Mouse (Mus musculus) forebrain, embryonic 15.5 days (tissue): Measurements from ENCODE around the gene Ehd2. TPM values are rescaled to one million over a fixed set of nuclear protein-coding genes. Genes with fewer than 3 reads are reported as not detected.
A peak's percentile ranks its signal among the peaks of the same experiment; 100 is the strongest.

Experiments
- ATAC-seq: fragments of 200-750 bp; cut with Nextera tagmentation; replicated peaks from 2 replicates; pipeline ENCODE4 v1.8.0; 2017; ENCODE audit warnings: mild to moderate bottlenecking, moderate TSS enrichment, moderate library complexity
- H3K27ac ChIP-seq: fragments of 300-500 bp; sonication (generic); replicated peaks from 2 replicates; pipeline ENCODE4 v1.5.1; 2015; ENCODE audit warnings: mild to moderate bottlenecking, inconsistent platforms
- H3K27me3 ChIP-seq: fragments of 300-500 bp; sonication (generic); 2 replicates; pipeline ENCODE4 v1.6.1; 2015; ENCODE audit warnings: inconsistent platforms
- H3K36me3 ChIP-seq: fragments of 300-500 bp; sonication (generic); 2 replicates; pipeline ENCODE4 v1.6.1; 2015; ENCODE audit warnings: mild to moderate bottlenecking, inconsistent platforms
- H3K4me1 ChIP-seq: fragments of 300-500 bp; sonication (generic); 2 replicates; pipeline ENCODE4 v1.6.1; 2015; ENCODE audit warnings: inconsistent platforms
- H3K4me2 ChIP-seq: fragments of 300-500 bp; sonication (generic); replicated peaks from 2 replicates; pipeline ENCODE4 v1.6.1; 2015; ENCODE audit warnings: mild to moderate bottlenecking, inconsistent platforms
- H3K4me3 ChIP-seq: fragments of 300-500 bp; sonication (generic); 2 replicates; pipeline ENCODE4 v1.5.1; 2015; ENCODE audit warnings: mild to moderate bottlenecking, inconsistent platforms
- H3K9ac ChIP-seq: fragments of 300-500 bp; sonication (generic); replicated peaks from 2 replicates; pipeline ENCODE4 v1.6.1; 2015; ENCODE audit warnings: mild to moderate bottlenecking, inconsistent platforms
- H3K9me3 ChIP-seq: fragments of 300-500 bp; sonication (generic); 2 replicates; pipeline ENCODE4 v1.6.1; 2016; ENCODE audit warnings: inconsistent platforms
- WGBS: fragments of 180-500 bp; shearing (Covaris S2); methylation state at CpG from one replicate; pipeline ENCODE4 v1.1.7; 2015; ENCODE audit warnings: mixed read lengths; 5-methylcytosine and 5-hydroxymethylcytosine counted together
- polyA plus RNA-seq: library from polyadenylated mRNA; unstranded; fragments of >200 nt; fragmentation: Nextera tagmentation; extraction: Ambion mirVana; gene quantifications from 2 replicates; pipeline ENCODE4 v1.2.1, GENCODE M21; 2015

The Ehd2 gene
- polyA plus RNA-seq, 1 experiment from 2014 or later: 3.7 TPM

DNA sequence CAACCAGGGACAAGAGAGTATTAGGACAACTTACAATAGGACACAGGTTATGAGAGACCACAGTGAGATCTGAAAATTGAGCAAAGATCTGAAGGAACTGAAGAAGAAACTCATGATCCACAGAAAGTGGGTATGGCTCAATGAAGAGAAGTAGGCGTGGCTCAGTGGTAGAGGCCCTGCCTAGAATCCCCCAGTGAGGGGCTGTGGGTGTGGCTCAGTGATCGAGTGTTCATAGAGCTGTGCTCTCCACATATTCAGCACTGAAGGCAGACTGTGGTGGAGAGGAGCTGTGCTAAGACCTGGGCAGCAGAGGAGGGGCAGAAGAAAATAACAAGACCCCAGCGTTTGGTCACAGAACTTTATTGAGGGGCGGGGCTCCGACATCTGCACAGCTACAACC, 29.9 kb downstream of the Ehd2 start:
- Histone ChIP-seq H3K27ac (no peak overlapping the region), H3K9me3 (no peaks in the 10 kb centered on the region), H3K4me1 (no peaks in the 10 kb centered on the region), H3K9ac (no peak overlapping the region), H3K36me3 (peaks cover 75% of the 10 kb centered on the region), H3K4me2 (no peak overlapping the region), H3K4me3 (no peak overlapping the region), H3K27me3 (no peaks in the 10 kb centered on the region)
- ATAC-seq: no peak
- 89% methylated on average over 5 of the region's 5 CpGs for WGBS

- WGBS: 66% methylated on average over 16 of the region's 16 CpGs
- H3K36me3 ChIP-seq: peaks cover 38% of the 10 kb centered on the region
- H3K9ac ChIP-seq: no peak overlapping the region
- H3K4me3 ChIP-seq: no peak overlapping the region
- no peaks in the 10 kb centered on the region for H3K4me1 ChIP-seq
- H3K4me2 ChIP-seq: no peak overlapping the region
- H3K27ac ChIP-seq: no peak overlapping the region
- H3K9me3 ChIP-seq: no peaks in the 10 kb centered on the region
- H3K27me3 ChIP-seq: no peaks in the 10 kb centered on the region
- no peak for ATAC-seq
Measured at GRCm38 (mm10) chr7:15933437-15934359, 33.7 kb downstream of the Ehd2 start.

GRCm38 (mm10) chr7:15931635-15932034, 35.7 kb downstream of the Ehd2 start:
- H3K4me1 ChIP-seq: no peaks in the 10 kb centered on the region
- no peak overlapping the region for H3K4me3 ChIP-seq
- H3K27me3 ChIP-seq: no peaks in the 10 kb centered on the region
- WGBS: 83% methylated on average over 3 of the region's 3 CpGs
- no peak for ATAC-seq
- H3K9me3 ChIP-seq: no peaks in the 10 kb centered on the region
- H3K27ac ChIP-seq: no peak overlapping the region
- peaks cover 17% of the 10 kb centered on the region for H3K36me3 ChIP-seq
- no peak overlapping the region for H3K4me2 ChIP-seq
- no peak overlapping the region for H3K9ac ChIP-seq

GRCm38 (mm10) chr7:15930543-15930942, 36.8 kb downstream of the Ehd2 start:
- 62% methylated on average over 2 of the region's 2 CpGs for WGBS
- Histone ChIP-seq H3K9me3 (no peaks in the 10 kb centered on the region), H3K36me3 (peaks cover 7% of the 10 kb centered on the region), H3K4me3 (no peak overlapping the region), H3K27ac (no peak overlapping the region), H3K4me2 (no peak overlapping the region), H3K4me1 (no peaks in the 10 kb centered on the region), H3K9ac (no peak overlapping the region), H3K27me3 (no peaks in the 10 kb centered on the region)
- no peak for ATAC-seq

GRCm38 (mm10) chr7:15929910-15930309, 37.5 kb downstream of the Ehd2 start:
- H3K27me3 ChIP-seq: no peaks in the 10 kb centered on the region
- no peak overlapping the region for H3K4me3 ChIP-seq
- H3K36me3 ChIP-seq: peaks cover 1% of the 10 kb centered on the region; the same call in 1 of the 2 replicates
- ATAC-seq: no peak
- H3K4me1 ChIP-seq: no peaks in the 10 kb centered on the region
- no peak overlapping the region for H3K27ac ChIP-seq
- no peaks in the 10 kb centered on the region for H3K9me3 ChIP-seq
- H3K9ac ChIP-seq: no peak overlapping the region
- H3K4me2 ChIP-seq: no peak overlapping the region
- 34% methylated on average over 4 of the region's 4 CpGs for WGBS

DNA sequence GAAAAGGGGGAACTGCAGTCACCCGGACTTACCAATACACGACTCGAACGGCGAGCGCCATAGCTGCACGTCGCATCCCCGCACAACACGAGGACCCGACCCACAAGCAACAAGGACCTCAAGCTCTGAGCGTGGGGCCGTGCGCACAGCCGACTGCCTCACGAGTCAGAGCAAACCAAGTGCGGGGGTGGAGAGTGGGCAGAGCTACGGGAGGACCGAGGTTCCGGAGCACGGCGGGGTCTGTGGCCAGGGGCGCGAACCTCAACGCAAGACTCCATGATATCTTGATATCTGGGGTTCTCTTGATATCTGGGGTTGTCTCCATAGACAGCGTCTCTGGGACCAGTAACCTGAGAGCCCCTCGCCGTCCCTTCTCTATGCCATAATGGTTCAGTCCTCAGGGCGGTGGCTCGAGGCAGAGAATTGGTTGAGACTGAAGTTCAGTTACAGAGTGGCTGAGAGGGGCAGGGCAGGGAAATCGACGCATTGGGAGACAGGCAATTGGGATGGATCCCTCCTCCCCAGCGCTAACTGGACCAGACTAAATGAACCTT, 45.1 kb downstream of the Ehd2 start, which contains the start of gene Selenow:
TSS of gene Selenow (minus strand) at position 183 of the 554 bp plus-strand sequence.
- Histone ChIP-seq H3K27ac (peak within 1 kb of the TSS; percentile 84), H3K27me3 (no peaks in the 10 kb centered on the region), H3K4me3 (peak within 1 kb of the TSS; percentile 89), H3K36me3 (peaks cover 26% of the 10 kb centered on the region), H3K4me1 (peaks cover 26% of the 10 kb centered on the region), H3K9ac (peak within 1 kb of the TSS; percentile 71), H3K9me3 (no peaks in the 10 kb centered on the region), H3K4me2 (peak within 1 kb of the TSS; percentile 87)
- peak; percentile 96 for ATAC-seq
- under 1% methylated on average over 33 of the region's 33 CpGs for WGBS

GRCm38 (mm10) chr7:15921796-15922195, 45.6 kb downstream of the Ehd2 start:
- H3K4me1 ChIP-seq: peaks cover 26% of the 10 kb centered on the region
- 0% methylated on average over 10 of the region's 10 CpGs for WGBS
- peak; percentile 44; the same call in 1 of the 2 replicates for ATAC-seq
- H3K9ac ChIP-seq: peak overlapping the region; percentile 71
- peak overlapping the region; percentile 87 for H3K4me2 ChIP-seq
- peaks cover 30% of the 10 kb centered on the region for H3K36me3 ChIP-seq
- no peaks in the 10 kb centered on the region for H3K9me3 ChIP-seq
- peak overlapping the region; percentile 84 for H3K27ac ChIP-seq
- H3K4me3 ChIP-seq: peak overlapping the region; percentile 89
- H3K27me3 ChIP-seq: no peaks in the 10 kb centered on the region

DNA sequence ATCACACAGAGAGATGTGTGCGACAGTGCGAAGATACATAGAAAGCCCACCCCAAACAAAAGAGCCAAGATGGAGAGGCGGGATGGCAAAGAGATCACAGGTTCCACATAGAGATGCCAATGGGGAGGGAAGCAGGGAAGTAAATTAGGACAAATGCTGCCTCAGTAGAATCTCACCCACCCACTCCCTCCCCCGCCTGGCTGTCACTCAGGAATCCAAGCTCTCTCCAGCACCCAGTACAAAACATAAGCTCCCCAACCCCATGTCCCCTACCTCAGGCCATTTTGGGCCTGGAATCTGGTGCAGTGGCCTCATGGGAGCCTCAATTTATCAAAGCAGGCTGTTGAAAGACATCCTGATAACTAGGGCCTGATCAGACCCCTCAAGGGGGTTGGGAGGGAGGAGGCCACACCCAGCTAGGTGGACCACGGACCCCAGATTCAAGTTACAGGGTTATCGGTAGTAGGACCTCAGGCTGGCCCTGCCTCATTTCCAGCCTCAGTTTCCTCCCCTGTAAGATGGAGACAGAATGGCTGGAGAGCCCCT, 46.6 kb downstream of the Ehd2 start:
- peak overlapping the region; percentile 87 for H3K4me2 ChIP-seq
- H3K4me1 ChIP-seq: peaks cover 26% of the 10 kb centered on the region
- peaks cover 37% of the 10 kb centered on the region for H3K36me3 ChIP-seq
- H3K4me3 ChIP-seq: peak overlapping the region; percentile 89
- peak overlapping the region; percentile 71 for H3K9ac ChIP-seq
- H3K9me3 ChIP-seq: no peaks in the 10 kb centered on the region
- H3K27me3 ChIP-seq: no peaks in the 10 kb centered on the region
- no peak for ATAC-seq
- WGBS: 85% methylated on average over 6 of the region's 6 CpGs
- peak overlapping the region; percentile 84; the same call in 1 of the 2 replicates for H3K27ac ChIP-seq

DNA sequence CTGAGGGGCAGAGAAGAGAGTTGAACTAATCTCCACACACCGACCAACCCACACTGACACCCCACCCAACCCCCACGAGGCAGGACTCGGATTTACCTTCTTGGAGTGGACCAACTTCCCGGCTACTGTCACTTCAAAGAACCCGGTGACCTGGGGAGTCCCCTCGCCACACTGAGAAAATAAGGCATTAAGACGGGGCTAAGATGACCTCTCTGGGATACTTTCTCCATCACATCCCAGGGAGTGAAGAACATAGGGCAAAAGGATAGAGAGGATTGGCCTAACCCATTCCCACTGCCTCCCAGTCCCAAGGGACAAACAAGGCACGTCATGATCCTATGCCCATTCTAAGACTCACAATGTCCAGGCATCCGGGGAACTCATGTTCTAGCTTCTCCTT, 47.4 kb downstream of the Ehd2 start:
- Histone ChIP-seq H3K4me3 (peak overlapping the region; percentile 89), H3K27ac (no peak overlapping the region), H3K4me2 (peak overlapping the region; percentile 87), H3K27me3 (no peaks in the 10 kb centered on the region), H3K9me3 (no peaks in the 10 kb centered on the region), H3K4me1 (peaks cover 26% of the 10 kb centered on the region), H3K36me3 (peaks cover 37% of the 10 kb centered on the region), H3K9ac (0 out of 2 replicates have a peak overlapping the region, but pooled peaks have one; percentile 71)
- WGBS: 96% methylated on average over 9 of the region's 9 CpGs
- no peak for ATAC-seq

GRCm38 (mm10) chr7:15918371-15918770, 49.0 kb downstream of the Ehd2 start:
- no peak overlapping the region for H3K4me3 ChIP-seq
- peaks cover 26% of the 10 kb centered on the region for H3K4me1 ChIP-seq
- no peak overlapping the region for H3K27ac ChIP-seq
- no peak for ATAC-seq
- H3K9ac ChIP-seq: no peak overlapping the region
- H3K4me2 ChIP-seq: no peak overlapping the region
- peaks cover 37% of the 10 kb centered on the region for H3K36me3 ChIP-seq
- no peaks in the 10 kb centered on the region for H3K27me3 ChIP-seq
- H3K9me3 ChIP-seq: no peaks in the 10 kb centered on the region

GRCm38 (mm10) chr7:15916996-15917395, 50.4 kb downstream of the Ehd2 start:
- WGBS: 78% methylated on average over 4 of the region's 4 CpGs
- H3K4me1 ChIP-seq: peaks cover 19% of the 10 kb centered on the region
- H3K27me3 ChIP-seq: no peaks in the 10 kb centered on the region
- peaks cover 37% of the 10 kb centered on the region for H3K36me3 ChIP-seq
- no peak overlapping the region for H3K9ac ChIP-seq
- H3K4me3 ChIP-seq: no peak overlapping the region
- no peak for ATAC-seq
- H3K9me3 ChIP-seq: no peaks in the 10 kb centered on the region
- H3K4me2 ChIP-seq: no peak overlapping the region
- no peak overlapping the region for H3K27ac ChIP-seq

DNA sequence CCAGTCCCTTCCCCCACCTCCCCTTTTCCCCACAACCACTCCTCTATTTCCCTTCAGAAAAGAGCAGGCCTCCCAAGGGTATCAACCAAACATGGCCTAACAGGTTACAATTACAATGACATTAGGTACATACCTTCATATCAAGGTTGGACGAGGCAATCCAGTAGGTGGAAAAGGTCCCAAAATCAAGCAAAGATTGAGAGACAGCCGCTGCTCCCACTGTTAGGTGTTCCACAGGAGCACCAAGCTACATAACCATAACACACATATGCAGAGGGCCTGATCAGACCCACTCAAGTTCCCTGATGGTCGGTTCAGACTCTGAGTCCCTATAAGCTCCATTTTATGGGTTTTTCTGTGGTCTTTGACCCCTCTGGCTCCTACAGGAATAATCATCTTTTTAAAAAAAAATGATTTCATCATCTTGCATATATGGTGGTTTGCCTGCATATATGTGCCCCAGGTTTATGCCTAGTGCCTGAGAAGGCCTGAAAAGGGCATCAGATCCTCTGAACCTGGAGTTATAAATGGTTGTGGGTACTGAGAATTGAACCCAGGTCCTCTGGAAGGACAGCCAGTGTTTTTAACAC, 51.1 kb downstream of the Ehd2 start:
- Histone ChIP-seq H3K27me3 (no peaks in the 10 kb centered on the region), H3K36me3 (peaks cover 37% of the 10 kb centered on the region), H3K4me2 (no peak overlapping the region), H3K9me3 (no peaks in the 10 kb centered on the region), H3K4me3 (no peak overlapping the region), H3K27ac (no peak overlapping the region), H3K9ac (no peak overlapping the region), H3K4me1 (peaks cover 16% of the 10 kb centered on the region)
- no peak for ATAC-seq
- WGBS: 84% methylated on average over 3 of the region's 3 CpGs
